Mouse (Mus musculus) cerebellum, adult 18-20 months (tissue): Measurements from ENCODE around the gene Tubb2b.

Experiments used
- DNase-seq, 2 experiments: peaks; one replicate each; pipeline ENCODE4 v3.0.0; 2021

Gene Tubb2b

GRCm38 (mm10) chr13:34134276-34134675 lies 4.0 kb upstream of the Tubb2b start:
- DNase-seq: no peak

DNA sequence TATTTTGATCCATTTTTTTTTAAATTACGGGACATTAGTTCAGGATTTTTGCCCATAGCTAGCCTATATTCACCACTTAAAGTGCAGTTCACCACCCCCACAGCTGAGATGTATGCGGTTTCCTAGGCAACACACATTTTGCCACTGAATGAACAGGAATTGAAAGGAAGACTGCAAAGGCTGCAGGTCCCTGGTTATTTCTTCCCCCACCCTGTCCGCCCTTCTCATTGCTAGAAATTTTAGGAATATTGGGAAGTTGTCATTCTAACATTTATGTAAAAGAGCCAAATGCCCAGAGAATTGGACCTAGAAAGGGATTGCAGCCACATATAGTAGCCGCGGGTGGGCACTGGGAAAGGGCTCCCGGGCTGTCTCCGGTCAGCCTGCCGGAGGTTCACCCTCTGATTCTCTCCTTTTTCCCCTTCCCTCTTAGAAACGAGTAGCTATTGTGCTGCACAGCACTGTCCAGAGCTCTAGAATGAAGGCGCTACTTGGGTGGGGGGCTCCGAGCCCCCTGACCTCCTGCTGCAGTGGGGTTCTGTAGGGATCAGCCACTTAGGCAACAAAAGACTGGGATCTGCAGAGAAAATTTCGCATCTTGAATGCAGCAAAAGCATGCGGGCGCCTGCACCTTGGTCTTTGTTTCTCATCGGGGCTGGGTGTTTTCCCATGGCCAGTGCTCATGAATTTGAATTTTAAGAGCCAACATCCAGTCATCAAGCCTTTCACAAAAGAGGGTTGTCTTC lies 3.2 kb upstream of the Tubb2b start:
- no peak for DNase-seq

DNA sequence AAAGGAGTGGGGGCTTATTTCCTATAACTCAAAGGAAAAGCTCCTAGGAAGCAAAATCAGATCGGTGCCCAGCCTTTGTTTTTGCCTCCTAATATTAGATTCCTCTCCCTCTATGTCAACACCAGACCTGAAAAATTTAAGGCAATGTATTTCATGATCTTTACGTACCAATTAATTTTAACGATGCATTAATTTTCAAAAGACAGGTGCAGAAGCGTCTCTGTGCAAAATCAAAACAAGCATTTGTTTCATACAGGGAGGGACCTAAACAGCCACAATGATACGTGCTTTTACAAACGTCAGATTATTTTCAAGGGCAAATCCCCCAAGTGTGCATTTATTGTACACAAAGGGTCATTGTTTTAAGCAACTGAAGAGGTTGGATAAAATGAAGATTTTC lies 2.6 kb upstream of the Tubb2b start:
- no peak for DNase-seq

DNA sequence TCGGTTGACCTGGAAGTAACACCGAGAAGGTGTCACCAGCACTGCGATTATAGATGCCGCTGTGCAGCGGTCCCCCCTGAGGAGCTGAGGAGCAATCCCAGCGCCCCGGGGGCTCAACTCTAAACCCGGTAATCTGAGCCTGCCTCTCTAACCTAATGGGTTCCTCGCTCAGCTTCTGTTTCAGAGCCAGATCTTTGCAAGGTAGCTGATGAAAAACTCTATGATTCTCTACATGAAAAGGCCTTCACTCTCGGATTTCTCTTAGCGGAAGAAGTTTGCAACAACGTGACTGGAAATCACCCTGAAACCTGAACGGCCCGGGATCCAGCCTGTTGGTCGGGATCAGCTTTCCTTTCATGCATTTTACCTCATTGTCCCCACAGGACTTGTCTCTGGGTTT lies 2.0 kb upstream of the Tubb2b start:
- DNase-seq: no peak

- DNase-seq: no peak
Observed at GRCm38 (mm10) chr13:34131708-34132060, 1.4 kb upstream of the Tubb2b start.

- DNase-seq: no peak
Observed at GRCm38 (mm10) chr13:34131011-34131707, 893 bp upstream of the Tubb2b start.

- no peak for DNase-seq
Observed at GRCm38 (mm10) chr13:34129485-34130225, 611 bp downstream of the Tubb2b start.

GRCm38 (mm10) chr13:34128276-34129114 lies 1.8 kb downstream of the Tubb2b start:
- DNase-seq: no peak

DNA sequence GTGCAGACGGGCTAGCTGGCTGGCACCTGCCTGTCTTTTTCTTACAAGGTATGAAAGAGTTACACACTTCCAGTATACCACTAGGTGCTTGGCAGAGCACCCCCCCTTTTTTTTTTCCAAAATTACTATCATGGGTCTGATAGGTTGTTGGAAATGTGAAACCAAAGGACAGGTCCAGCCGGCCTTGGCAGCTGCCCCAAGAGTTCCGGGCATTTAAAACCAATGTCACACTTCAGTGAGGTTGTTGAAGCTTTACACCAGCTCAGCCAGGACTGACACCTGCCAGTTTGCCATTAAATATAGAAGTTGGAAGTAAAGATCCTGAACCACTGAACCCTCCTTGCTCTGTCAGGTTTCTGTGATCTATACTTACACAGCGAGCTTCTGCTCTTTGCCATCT lies 4.6 kb downstream of the Tubb2b start:
- DNase-seq: no peak

GRCm38 (mm10) chr13:34120536-34120935 lies 9.7 kb downstream of the Tubb2b start:
- DNase-seq: no peak

- DNase-seq: no peak
Observed at GRCm38 (mm10) chr13:34119406-34119805, 10.9 kb downstream of the Tubb2b start.

DNA sequence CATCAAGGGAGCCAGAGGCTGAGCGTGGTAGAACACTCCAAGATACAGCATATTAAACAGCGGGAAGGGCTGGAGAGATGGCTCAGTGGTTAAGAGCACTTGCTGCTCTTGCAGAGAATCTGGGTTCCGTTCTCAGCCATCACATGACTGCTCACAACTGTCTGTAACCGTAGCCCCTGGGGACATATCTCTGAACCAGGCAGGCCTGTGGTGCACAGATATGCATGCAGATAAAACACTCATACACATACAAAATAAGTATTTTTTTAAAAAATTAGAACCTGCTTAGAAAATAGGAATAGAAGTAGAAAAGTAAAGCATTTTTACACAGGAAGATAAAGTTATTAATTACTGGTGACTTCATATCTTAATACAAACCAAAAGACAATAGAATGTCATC lies 11.4 kb downstream of the Tubb2b start:
- DNase-seq: no peak

GRCm38 (mm10) chr13:34116508-34116907 lies 13.8 kb downstream of the Tubb2b start:
- DNase-seq: no peak

GRCm38 (mm10) chr13:34114654-34115053 lies 15.6 kb downstream of the Tubb2b start:
- no peak for DNase-seq

GRCm38 (mm10) chr13:34113086-34113485 lies 17.2 kb downstream of the Tubb2b start:
- DNase-seq: no peak

DNA sequence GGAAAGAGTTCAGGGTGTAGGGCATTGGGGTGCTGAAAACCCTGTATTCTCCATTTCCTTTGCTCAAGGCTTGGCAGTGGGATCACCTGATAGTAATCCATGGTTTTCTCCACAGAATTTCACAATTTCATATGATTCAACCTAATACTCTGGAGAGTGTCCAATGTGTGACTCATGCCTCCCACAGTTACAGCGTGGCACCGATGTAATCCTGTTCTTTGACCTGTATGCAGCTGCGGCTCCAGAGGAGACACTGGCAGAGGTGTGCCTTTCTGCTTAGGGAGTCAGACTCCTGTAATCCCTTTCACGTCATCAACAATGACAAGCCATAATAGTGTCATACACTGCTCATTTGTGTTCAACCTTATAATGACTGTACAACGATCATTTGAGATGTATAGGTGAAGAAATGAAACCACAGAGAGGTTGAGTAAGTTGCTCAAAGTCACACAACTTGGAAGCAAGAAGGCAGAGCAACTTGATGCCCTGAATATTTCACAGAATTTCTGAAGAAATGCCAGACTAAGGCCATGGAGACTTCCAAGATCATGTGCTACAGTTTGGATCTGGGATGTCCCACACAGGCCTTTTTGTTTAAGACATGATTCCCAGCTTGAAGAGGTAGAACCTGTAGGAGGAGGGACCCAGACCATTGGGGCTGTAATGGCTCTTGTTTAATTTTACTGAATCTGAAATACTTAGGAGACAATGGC lies 17.7 kb downstream of the Tubb2b start:
- DNase-seq: no peak

DNA sequence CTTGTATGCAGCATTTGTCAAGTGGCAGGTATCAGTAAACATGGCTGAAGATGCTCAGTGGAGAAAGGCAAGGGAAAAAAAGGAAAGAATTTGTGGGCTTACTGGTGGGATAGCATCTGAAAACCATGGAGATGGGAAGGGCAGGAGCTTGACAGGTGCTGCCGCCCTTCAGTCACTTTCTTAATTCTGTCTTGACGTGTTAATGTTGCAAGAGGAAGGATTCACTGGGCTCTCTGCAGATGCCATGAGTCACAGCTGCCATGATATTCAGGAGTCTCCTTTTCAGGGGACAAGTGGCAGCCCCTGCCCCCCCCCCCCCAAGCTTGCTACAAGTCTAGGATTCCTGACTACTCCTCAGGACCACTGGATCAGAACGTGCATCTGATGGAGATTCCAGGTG lies 18.4 kb downstream of the Tubb2b start:
- no peak for DNase-seq

GRCm38 (mm10) chr13:34111019-34111418 lies 19.2 kb downstream of the Tubb2b start:
- DNase-seq: no peak

DNA sequence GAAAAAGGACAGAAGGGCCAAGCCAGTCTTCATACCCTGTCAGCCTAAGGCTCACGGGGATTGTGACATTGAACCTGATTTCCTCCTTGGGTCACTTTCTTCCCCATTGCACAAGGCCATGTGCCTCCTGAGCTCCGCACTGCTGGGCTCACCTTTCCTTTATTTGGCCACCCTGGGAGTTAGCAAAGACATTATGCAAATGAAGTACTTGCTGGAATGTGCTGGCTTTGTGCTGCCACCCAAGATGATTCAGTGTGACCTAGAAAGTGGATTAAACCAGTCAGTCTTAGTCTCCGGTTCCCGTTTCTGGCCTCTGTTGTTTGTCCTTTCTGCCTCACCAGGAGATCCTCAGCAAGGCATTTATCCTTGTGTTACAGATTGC lies 20.6 kb downstream of the Tubb2b start:
- no peak for DNase-seq

DNA sequence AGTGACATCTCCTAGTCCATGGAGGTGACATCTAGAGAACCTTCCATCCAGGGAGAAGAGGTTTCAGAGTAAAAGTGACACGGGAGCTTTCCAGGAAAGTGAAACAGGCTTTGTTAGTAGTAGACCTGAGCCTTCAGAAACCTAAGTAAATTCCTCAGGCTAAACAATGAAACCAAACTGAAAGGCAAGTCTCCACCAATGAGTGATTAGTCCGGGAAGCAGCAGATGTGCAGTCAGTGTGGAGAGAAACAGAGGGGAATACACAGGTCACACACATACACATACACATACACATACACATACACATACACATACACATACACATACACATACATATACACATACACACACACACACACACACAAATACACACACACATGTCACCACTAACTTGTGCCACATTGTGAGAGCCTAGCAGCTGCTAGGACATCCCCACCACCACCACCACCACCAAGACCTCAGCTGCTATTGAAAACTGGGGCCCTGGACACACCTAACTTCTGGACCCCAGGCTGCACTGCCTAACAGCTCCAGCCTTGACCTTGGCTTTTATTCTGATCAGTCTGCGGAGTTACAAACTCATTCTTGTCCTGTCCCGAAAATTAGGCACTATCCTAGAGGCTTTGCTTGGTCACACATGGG lies 21.1 kb downstream of the Tubb2b start:
- no peak for DNase-seq

GRCm38 (mm10) chr13:34106999-34107398 lies 23.3 kb downstream of the Tubb2b start:
- DNase-seq: no peak

GRCm38 (mm10) chr13:34106256-34106655 lies 24.0 kb downstream of the Tubb2b start:
- DNase-seq: no peak
